Mouse (Mus musculus): ENCODE measurements around the gene Rabgap1l.

GRCm38 (mm10) chr1:160263630-160264346 is 529.2 kb downstream of the Rabgap1l start:
- no peak for TF ChIP-seq POLR2A (IDR thresholded peaks at IDR 0.05; ENCODE audit: borderline replicate concordance, extremely low read depth, insufficient read depth, insufficient read length, poor library complexity, severe bottlenecking)
- TF ChIP-seq CTCF (IDR thresholded peaks at IDR 0.05; ENCODE audit: borderline replicate concordance, extremely low read depth, insufficient read depth, insufficient read length) = no peak

Measured in brain, embryonic 14.5 days (tissue).